Mouse (Mus musculus) MEL (cell line): Measurements from ENCODE around the gene Dhh.

ENCODE experiments used
- CTCF ChIP-seq, 3 experiments: IDR thresholded peaks in 2 of 3; conservative IDR thresholded peaks in 1 of 3; 2 replicates each; pipeline ENCODE4 v1.5.1; 2011 to 2012; ENCODE audit warnings: low read length in 3 of 3, low read depth in 2 of 3, mild to moderate bottlenecking in 2 of 3, improper control_type of control experiment in 1 of 3, inconsistent platforms in 1 of 3, mixed read lengths in 1 of 3, moderate library complexity in 1 of 3; ENCODE audit not compliant: control insufficient read depth in 1 of 3, insufficient read depth in 1 of 3, poor library complexity in 1 of 3, severe bottlenecking in 1 of 3
- GATA1 ChIP-seq: IDR thresholded peaks from 2 replicates; pipeline ENCODE4 v1.6.1; 2011; ENCODE audit warnings: low read depth, low read length, improper control_type of control experiment
- JUND ChIP-seq: IDR thresholded peaks from 2 replicates; pipeline ENCODE4 v1.6.1; 2011; ENCODE audit warnings: low read depth, mild to moderate bottlenecking, improper control_type of control experiment, low read length
- MAX ChIP-seq: IDR thresholded peaks from 2 replicates; pipeline ENCODE4 v1.6.1; 2011; ENCODE audit warnings: low read length, improper control_type of control experiment
- MAZ ChIP-seq: IDR thresholded peaks from 2 replicates; pipeline ENCODE4 v1.6.1; 2012; ENCODE audit warnings: low read depth, mild to moderate bottlenecking, inconsistent platforms, low read length, improper control_type of control experiment
- POLR2A ChIP-seq, 2 experiments: IDR thresholded peaks; 2 replicates each; pipeline ENCODE4 v1.6.1; 2011 to 2012; ENCODE audit warnings: low read length in 2 of 2, mild to moderate bottlenecking in 2 of 2, control low read depth in 1 of 2, improper control_type of control experiment in 1 of 2, low read depth in 1 of 2, moderate library complexity in 1 of 2; ENCODE audit not compliant: control insufficient read depth in 1 of 2, insufficient read depth in 1 of 2, poor library complexity in 1 of 2
- POLR2AphosphoS5 ChIP-seq: IDR thresholded peaks from 2 replicates; pipeline ENCODE4 v1.6.1; 2012; ENCODE audit warnings: low read depth, borderline replicate concordance, mild to moderate bottlenecking, inconsistent platforms, low read length, moderate library complexity, mixed read lengths

- peak in 1 of 2 experiments; percentile 35; a peak in 1 of 4 replicates for TF ChIP-seq POLR2A (IDR thresholded peaks at IDR 0.05; ENCODE audit: control insufficient read depth in 1 of 2, insufficient read depth in 1 of 2, low read depth in 1 of 2, low read length in 2 of 2, poor library complexity in 1 of 2)
- no peak for TF ChIP-seq JUND
- TF ChIP-seq CTCF (IDR thresholded peaks at IDR 0.05 in 2 of 3, conservative IDR thresholded peaks at IDR 0.05 in 1 of 3; ENCODE audit: control insufficient read depth in 1 of 3, insufficient read depth in 1 of 3, low read depth in 2 of 3, low read length in 3 of 3, poor library complexity in 1 of 3, severe bottlenecking in 1 of 3), result no peak
- no peak for TF ChIP-seq POLR2AphosphoS5
- TF ChIP-seq MAZ, result no peak
- TF ChIP-seq MAX, result no peak
- TF ChIP-seq GATA1, result no peak
These were observed 32.6 kb downstream of the Dhh start for GRCm38 (mm10) chr15:98865771-98866170.
